Mouse (Mus musculus) retina, postnatal 7 days (tissue): ENCODE results near the gene Fchsd2.

Source experiments
- DNase-seq: peaks from one replicate; pipeline ENCODE4 v3.0.0-alpha.2; 2012; ENCODE audit warnings: low read depth, low spot score

The Fchsd2 gene

DNA sequence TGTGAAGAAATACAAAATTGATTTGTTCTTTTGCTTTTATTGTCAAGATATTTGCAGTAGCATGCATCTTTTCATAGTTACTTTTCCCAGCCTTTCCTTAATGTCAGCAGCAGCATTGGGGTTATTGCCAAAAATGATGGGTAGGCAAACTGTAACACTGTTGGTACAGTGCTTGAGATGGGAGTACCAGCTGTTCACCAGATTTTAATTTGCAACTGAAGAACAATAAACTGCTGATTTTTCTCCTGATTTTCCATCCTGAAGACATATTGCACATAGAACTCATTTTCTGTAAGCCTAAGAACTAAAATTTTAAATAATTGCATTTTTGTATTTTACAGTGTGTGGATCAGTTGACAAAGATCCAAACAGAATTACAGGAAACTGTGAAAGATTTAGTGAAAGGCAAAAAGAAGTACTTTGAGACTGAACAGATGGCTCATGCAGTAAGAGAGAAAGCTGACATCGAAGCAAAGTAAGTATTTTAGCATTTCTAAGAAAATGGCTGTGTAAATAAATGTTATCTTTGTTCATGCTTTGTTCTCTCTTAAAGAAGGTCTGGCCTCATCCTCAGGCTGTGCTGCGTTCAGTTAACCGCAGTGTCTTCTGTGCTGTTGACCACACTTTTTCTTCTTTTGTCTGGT, 98.8 kb downstream of the Fchsd2 start:
- DNase-seq = no peak

- DNase-seq = no peak
These were observed 118.2 kb downstream of the Fchsd2 start for GRCm38 (mm10) chr7:101210826-101211225.

- no peak for DNase-seq
These were observed 121.0 kb downstream of the Fchsd2 start for GRCm38 (mm10) chr7:101213515-101214263.

DNA sequence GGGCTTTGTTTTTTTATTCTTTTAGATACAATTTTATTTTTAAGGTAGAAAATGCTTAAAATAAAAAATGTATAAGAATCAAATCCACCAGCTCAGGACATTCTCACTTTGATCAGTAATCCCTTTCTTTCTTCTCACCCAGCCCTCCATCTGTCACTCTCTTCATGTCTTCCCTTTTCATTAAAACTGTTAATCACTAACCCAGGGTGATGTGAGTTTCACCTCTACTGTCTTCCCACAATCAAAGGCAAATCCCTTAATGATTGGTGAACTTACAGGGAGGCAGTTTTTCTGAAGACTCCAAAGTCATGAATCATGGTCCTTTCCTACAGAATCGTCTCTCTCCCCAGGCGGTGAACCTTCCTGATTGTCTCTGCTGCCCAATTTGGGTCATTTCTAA, 124.1 kb downstream of the Fchsd2 start:
- DNase-seq = no peak

GRCm38 (mm10) chr7:101223501-101223900, 130.8 kb downstream of the Fchsd2 start:
- DNase-seq = no peak

DNA sequence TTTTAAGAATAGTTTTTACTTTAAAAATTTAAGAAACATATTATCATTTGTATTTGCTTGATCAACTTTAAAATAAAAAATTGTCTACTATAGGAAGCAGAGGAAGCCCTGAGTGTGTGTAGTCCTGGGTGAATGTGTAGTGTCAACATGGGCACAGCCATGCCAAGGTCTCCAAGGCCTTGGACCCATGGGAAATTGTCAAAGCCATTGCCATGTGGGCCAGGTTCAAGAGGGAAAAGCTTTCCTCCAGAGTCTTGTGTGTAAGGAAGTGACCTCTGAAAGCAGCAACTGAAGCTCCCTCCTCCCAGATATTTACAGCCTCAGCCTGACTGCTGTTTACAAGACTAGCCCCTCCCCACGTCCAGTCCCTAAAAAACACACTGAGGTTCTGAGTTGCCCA, 136.7 kb downstream of the Fchsd2 start:
- no peak for DNase-seq

DNA sequence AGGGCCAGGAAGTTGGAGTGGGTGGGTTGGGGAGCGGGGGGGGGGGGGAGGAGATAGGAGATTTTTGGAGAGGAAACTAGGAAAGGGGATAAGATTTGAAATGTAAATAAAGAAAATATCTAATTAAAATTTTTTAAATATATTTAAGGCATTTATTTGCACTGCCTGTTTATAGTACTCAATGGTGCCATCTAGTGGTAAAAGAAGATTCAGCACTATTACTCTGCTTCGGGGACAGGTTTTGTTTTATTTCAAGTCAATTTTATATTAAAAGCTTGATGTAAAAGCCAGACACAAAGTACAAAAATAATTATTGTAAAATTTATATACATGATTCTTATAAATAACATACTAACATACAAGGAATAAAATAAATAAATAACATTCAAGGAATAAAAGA, 138.8 kb downstream of the Fchsd2 start:
- peak; percentile 20 for DNase-seq

DNA sequence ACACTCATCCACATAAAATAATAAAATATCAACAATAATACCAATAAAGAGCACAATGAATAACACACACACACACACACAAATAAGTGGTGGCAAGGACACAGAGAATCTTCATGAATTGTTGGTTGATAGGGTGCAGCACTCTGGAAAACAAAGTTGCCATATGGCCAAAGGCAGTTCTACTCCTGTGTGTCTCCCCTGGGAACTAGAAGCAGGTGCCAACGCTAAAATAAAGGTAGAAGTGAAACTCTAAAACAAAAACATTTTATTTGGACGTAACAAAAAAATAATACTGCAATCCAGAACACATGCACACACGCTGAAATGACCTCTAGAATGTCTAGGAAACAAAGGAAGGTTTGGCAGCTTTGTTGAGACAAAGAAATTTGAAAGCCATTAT, 140.1 kb downstream of the Fchsd2 start:
- no peak for DNase-seq

GRCm38 (mm10) chr7:101236712-101237473, 144.2 kb downstream of the Fchsd2 start:
- no peak for DNase-seq

DNA sequence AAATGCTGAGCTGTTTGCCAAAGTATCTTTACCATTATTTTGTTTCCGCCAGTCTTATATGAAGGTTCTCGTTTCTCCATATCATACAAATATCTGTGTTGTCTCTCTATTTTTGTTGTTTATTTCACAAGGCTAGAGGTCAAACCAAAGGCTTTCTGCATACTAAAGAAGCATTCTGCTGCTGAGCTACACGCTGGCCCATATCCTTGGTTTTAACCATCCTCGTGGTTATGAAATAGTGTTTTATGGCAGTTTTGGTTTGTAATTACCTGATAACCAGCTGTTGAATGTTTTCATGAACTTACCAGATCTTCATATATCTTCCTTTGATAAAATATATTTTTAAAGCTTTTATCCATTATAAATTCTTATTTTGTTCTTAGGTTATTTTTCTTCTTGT, 156.1 kb downstream of the Fchsd2 start:
- no peak for DNase-seq

DNA sequence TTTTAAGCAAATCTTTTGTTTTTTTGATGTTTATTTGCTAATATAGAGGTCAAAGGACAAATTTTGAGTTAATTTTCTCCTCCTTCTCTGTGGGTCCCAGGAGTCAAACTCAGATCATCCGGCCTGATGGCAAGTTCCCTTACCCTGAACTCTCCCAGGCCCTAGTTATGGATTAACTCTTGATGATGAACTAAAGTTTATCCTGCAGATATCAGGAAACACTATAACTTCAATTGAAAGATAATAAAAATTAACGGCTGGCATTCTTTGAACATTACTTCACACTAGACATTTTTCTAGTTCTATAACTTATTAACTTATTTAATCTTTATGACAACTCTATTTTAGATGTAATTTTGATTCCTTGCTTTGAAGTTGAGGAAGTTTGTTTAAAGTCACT, 156.5 kb downstream of the Fchsd2 start:
- DNase-seq = no peak

DNA sequence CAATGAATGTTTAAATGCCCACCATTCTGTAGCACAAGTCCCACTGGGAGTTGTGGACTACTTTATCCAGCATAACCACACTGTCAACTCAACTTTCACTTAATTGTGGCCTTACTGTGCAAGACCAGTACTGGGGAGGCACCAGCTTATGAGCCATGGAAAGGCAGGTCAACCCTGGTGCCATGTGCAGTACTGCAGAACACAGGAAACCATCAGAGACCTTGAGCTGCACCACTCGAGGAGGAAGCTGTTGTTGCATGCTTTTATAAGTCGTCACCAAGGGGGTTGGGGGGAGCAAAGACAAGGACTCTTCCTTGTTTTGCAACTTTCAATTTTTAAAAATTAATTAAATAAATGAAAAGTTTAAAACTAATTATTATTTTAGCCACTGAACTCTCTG, 160.4 kb downstream of the Fchsd2 start:
- no peak for DNase-seq

DNA sequence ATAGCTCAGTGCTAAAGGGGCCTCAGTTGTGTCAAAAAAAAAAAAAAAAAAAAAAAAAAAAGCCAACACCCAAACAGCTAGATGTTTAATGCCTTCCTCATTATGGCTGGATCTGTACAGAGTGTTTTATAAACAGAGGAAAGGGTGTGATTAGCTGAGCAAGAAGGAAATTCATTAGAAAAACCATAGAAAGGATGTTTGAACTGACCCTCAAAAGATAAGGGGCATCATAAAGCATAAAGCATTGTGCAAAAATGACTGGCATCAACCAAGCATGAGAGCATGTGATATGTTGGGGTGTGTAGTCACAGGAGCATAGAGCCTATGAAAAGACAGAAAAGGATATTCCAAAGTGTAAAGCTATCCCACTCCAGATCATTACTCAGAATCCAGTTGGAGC, 165.8 kb downstream of the Fchsd2 start:
- no peak for DNase-seq

DNA sequence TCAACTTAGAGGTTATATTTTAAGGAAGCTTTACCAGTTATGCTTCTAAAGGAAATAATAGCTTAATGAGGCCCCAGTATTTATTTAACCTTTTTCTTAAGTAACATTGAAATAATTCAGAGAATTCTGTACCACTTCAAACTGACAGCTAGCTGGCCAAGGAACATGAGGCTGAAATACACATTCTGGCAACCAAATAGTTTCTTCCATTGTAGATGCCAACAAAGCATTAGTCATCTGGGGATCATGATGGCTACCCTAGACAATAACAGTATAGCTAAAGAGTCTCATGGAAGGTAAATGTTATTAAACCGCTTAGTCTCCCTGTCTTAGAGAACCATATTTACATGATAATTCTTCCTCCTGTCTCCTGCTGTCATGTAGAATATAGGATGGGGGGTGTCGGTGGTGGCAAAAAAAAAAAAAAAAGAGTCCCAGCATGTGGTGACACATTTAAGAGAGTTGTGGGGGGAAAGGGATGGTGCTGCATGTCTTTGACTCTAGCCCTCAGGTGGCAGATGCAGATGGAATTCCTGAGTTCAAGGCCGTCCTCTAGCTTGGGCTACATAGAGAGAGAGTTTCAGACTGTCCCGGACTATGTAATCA, 169.4 kb downstream of the Fchsd2 start:
- no peak for DNase-seq

GRCm38 (mm10) chr7:101263511-101263910, 170.8 kb downstream of the Fchsd2 start:
- no peak for DNase-seq

- no peak for DNase-seq
These were observed 175.0 kb downstream of the Fchsd2 start for GRCm38 (mm10) chr7:101267457-101268259.

DNA sequence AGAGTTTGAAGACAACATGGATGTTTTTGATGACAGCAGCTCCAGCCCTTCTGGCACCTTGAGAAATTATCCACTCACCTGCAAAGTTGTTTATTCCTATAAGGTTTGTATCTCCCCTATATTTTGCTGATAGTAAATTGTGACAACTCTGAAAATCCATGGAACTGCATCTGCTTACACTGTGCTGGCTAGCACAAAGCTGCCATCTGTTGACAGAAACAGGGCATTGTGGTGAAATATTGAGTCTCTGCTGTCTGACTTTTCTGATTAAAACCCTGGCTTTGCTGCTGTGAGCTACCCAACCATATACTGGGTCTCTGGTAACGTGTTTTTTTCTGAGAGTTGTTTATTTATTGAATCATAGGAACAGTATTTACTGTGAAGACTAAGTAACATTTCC, 178.9 kb downstream of the Fchsd2 start:
- DNase-seq = no peak

DNA sequence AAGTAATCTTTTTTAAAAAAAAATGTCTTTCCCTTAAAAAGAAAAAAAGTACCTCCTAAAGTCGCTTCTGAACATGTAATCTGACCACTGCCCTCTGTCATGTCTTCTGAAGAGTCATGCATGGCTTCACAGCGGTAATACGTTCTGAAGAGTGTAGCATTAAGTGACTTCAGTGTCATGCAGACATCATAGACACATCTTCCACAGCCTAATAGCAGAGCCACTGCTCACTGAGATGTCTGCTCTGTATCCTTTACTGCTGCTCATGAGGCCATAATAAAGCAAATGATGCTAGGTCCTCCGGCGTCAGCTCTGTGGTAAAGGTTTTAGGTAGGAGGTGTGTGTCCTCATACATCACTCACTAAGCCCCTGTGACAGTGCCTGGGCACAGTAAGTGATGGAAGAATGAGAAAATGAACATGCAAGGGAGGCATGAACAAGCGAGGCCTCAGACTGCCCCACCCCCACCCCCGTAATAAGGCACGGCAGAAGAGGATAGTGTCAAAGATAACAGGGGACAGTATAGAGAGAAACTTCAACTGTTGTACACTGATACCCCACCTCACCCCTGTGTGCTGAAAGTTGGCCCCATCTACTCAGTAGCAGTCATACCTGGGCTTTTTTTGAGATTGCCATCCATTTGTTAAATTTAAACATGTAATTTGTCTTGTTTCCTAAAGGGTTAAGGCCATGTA, 179.9 kb downstream of the Fchsd2 start:
- DNase-seq = no peak

GRCm38 (mm10) chr7:101282721-101283120, 190.1 kb downstream of the Fchsd2 start:
- no peak for DNase-seq

GRCm38 (mm10) chr7:101284504-101284903, 191.8 kb downstream of the Fchsd2 start:
- no peak for DNase-seq

DNA sequence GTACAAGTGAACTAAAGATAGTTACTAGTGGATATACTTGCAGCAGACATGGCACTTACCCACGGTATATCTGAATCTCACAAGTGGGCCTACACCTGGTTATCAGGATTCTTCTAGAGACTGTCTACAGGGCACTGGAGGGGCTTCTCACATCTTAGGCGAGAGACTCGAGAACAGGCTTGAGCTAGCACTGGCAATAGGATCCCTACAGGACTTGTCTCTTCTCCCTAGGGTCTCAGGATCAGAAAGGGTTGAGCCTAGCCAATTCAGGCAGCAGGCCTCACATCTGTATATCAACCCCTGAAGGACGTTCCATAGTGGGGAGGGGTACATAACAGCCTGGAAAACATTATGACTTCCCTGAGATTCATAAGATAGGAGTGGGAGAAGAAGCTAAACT, 194.2 kb downstream of the Fchsd2 start:
- DNase-seq = no peak
